Mouse (Mus musculus) limb, embryonic 10.5 days (tissue): ENCODE results near the gene Crnn. TPM values are rescaled to one million over a fixed set of nuclear protein-coding genes. Genes with fewer than 3 reads are reported as not detected.
A peak's percentile ranks its signal among the peaks of the same experiment; 100 is the strongest.

Experiments used
- DNase-seq: peaks from one replicate; pipeline ENCODE4 v3.0.0-alpha.2; 2017; ENCODE audit warnings: low spot score
- H3K27ac ChIP-seq: fragments of 300-500 bp; sonication (generic); 2 replicates; pipeline ENCODE4 v1.5.1; 2016; ENCODE audit warnings: mild to moderate bottlenecking
- H3K27me3 ChIP-seq: fragments of 300-500 bp; sonication (generic); 2 replicates; pipeline ENCODE4 v1.6.1; 2016; ENCODE audit warnings: low read depth, mild to moderate bottlenecking; ENCODE audit not compliant: poor library complexity, severe bottlenecking
- H3K36me3 ChIP-seq: fragments of 300-500 bp; sonication (generic); 2 replicates; pipeline ENCODE4 v1.6.1; 2016; ENCODE audit warnings: mild to moderate bottlenecking, moderate library complexity
- H3K4me1 ChIP-seq: fragments of 300-500 bp; sonication (generic); 2 replicates; pipeline ENCODE4 v1.6.1; 2016
- H3K4me3 ChIP-seq: fragments of 300-500 bp; sonication (generic); 2 replicates; pipeline ENCODE4 v1.5.1; 2016; ENCODE audit warnings: mild to moderate bottlenecking, moderate library complexity
- H3K9me3 ChIP-seq: fragments of 300-500 bp; sonication (generic); replicated peaks from 2 replicates; pipeline ENCODE4 v1.6.1; 2016; ENCODE audit warnings: mild to moderate bottlenecking
- WGBS: fragments of 180-500 bp; shearing (Covaris S2); methylation state at CpG from one replicate; pipeline ENCODE4 v1.1.7; 2016; 5-methylcytosine and 5-hydroxymethylcytosine counted together
- polyA plus RNA-seq: library from polyadenylated mRNA; unstranded; fragments of >200 nt; fragmentation: Nextera tagmentation; extraction: Ambion mirVana; gene quantifications from 2 replicates; pipeline ENCODE4 v1.2.1, GENCODE M21; 2016

Gene Crnn
- not detected in 2 replicates for polyA plus RNA-seq

GRCm38 (mm10) chr3:93144510-93145051 lies at the start of gene Crnn:
Crnn (plus strand) TSS chr3:93144787.
- no peak within 1 kb of the TSS for H3K27ac ChIP-seq
- H3K27me3 ChIP-seq: no peaks in the 10 kb centered on the region
- no peaks in the 10 kb centered on the region for H3K9me3 ChIP-seq
- no peaks in the 10 kb centered on the region for H3K36me3 ChIP-seq
- 54% methylated on average over 1 of the region's 1 CpGs for WGBS
- no peaks in the 10 kb centered on the region for H3K4me1 ChIP-seq
- no peak within 1 kb of the TSS for H3K4me3 ChIP-seq
- no peak for DNase-seq

- Histone ChIP-seq H3K27me3 (no peaks in the 10 kb centered on the region), H3K27ac (no peak overlapping the region), H3K36me3 (no peaks in the 10 kb centered on the region), H3K4me1 (no peaks in the 10 kb centered on the region), H3K9me3 (no peaks in the 10 kb centered on the region), H3K4me3 (no peak overlapping the region)
- 74% methylated on average over 2 of the region's 2 CpGs for WGBS
- no peak for DNase-seq
Observed at GRCm38 (mm10) chr3:93096447-93096846, 48.1 kb upstream of the Crnn start.

DNA sequence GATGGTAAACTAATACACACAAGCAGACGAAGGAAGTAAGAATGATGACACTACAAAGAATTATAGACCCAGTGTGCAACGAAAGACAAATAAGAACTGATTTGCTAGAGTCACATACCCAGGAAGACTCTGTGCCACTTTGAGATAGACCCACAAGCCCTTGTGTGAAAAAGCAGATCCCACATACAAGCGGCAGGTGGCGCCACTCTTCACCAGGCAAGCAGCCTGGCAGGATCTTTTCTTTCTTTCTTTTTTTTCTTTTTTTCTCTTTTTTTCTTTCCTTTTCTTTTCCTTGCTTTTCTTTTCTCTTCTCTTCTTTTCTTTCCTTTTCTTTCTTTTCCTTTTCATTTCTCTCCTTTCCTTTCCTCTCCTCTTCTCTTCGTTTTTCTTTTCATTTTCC lies 32.9 kb upstream of the Crnn start:
- Histone ChIP-seq H3K27ac (no peak overlapping the region), H3K9me3 (no peaks in the 10 kb centered on the region), H3K27me3 (no peaks in the 10 kb centered on the region), H3K4me3 (no peak overlapping the region), H3K36me3 (no peaks in the 10 kb centered on the region), H3K4me1 (no peaks in the 10 kb centered on the region)
- DNase-seq: no peak
- 42% methylated on average over 5 of the region's 5 CpGs for WGBS

- Histone ChIP-seq H3K27me3 (no peaks in the 10 kb centered on the region), H3K4me1 (no peaks in the 10 kb centered on the region), H3K4me3 (no peak overlapping the region), H3K36me3 (no peaks in the 10 kb centered on the region), H3K9me3 (no peaks in the 10 kb centered on the region), H3K27ac (no peak overlapping the region)
- WGBS: 5% methylated on average over 2 of the region's 2 CpGs
- DNase-seq: peak; percentile 42
Observed at GRCm38 (mm10) chr3:93114481-93114880, 30.1 kb upstream of the Crnn start.

DNA sequence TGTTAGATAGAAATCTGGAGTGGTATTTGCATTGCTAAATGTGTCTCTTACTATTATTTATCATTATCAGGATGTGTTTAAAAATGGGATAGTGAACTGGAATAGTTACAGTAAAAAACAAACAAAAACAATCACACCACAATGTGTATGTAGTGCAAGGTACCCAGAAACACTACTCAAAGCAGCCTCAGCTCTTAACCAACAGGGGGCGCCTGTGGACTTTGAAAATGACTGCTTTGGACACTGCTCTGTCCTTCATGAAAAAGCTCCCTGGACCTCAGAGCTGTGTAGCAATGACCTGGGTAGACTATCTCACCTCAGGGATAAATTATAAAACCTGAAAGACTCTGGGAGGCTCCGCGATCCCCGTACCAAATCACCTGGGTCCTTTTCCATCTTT lies 25.5 kb upstream of the Crnn start:
- no peak overlapping the region for H3K4me3 ChIP-seq
- no peaks in the 10 kb centered on the region for H3K4me1 ChIP-seq
- WGBS: 35% methylated on average over 4 of the region's 4 CpGs
- H3K9me3 ChIP-seq: no peaks in the 10 kb centered on the region
- H3K36me3 ChIP-seq: no peaks in the 10 kb centered on the region
- H3K27me3 ChIP-seq: no peaks in the 10 kb centered on the region
- H3K27ac ChIP-seq: no peak overlapping the region
- DNase-seq: no peak

DNA sequence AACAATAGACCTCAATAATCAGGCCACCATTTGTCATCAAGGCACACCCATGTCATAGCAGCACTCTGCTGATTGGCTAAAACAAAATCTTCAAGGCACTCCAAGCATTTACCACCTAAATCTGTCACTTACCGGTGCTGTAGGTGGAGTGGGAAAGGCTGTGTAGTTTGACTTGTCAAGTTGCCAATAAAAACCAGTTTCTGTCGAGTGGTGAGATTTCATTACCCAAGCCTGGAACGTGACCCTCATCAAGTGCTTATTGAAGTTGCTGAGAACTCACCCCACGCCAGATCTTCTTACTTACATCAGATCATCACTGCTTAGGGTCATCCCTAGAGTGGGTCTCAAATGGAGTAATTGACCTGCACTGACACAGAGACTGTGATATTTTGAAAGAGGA lies 16.5 kb upstream of the Crnn start:
- DNase-seq: no peak
- H3K27me3 ChIP-seq: no peaks in the 10 kb centered on the region
- 42% methylated on average over 4 of the region's 4 CpGs for WGBS
- H3K36me3 ChIP-seq: no peaks in the 10 kb centered on the region
- no peak overlapping the region for H3K4me3 ChIP-seq
- no peaks in the 10 kb centered on the region for H3K4me1 ChIP-seq
- no peaks in the 10 kb centered on the region for H3K9me3 ChIP-seq
- no peak overlapping the region for H3K27ac ChIP-seq

DNA sequence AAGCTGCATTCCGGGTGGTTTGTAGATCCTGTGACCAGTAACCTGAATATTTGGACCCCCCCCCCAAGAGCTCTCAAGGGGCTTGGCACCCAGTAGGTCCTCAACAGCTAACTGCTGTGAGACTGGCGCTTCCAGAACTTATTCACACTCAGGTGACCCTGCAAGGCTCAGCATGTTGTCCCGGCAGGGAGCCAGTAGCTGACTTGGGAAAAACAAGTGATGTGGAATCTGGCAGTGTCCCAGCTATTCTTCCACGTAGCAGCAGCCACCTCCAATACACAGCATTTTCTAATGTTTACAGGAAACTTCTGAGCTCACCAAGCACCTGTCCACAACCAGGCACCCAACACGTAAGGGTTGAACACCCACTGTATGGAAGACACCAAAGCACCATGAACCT lies 15.5 kb upstream of the Crnn start:
- H3K27ac ChIP-seq: no peak overlapping the region
- WGBS: 62% methylated on average over 5 of the region's 5 CpGs

GRCm38 (mm10) chr3:93130460-93130859 lies 14.1 kb upstream of the Crnn start:
- DNase-seq: peak; percentile 49
- H3K36me3 ChIP-seq: no peaks in the 10 kb centered on the region
- H3K4me3 ChIP-seq: no peak overlapping the region
- no peaks in the 10 kb centered on the region for H3K27me3 ChIP-seq
- H3K9me3 ChIP-seq: no peaks in the 10 kb centered on the region
- WGBS: 14% methylated on average over 3 of the region's 3 CpGs
- H3K4me1 ChIP-seq: no peaks in the 10 kb centered on the region
- no peak overlapping the region for H3K27ac ChIP-seq

More for the DNA sequence above, 15.5 kb upstream of the Crnn start:
- DNase-seq: no peak
- H3K4me1 ChIP-seq: no peaks in the 10 kb centered on the region
- no peaks in the 10 kb centered on the region for H3K36me3 ChIP-seq
- H3K27me3 ChIP-seq: no peaks in the 10 kb centered on the region
- H3K4me3 ChIP-seq: no peak overlapping the region
- no peaks in the 10 kb centered on the region for H3K9me3 ChIP-seq

DNA sequence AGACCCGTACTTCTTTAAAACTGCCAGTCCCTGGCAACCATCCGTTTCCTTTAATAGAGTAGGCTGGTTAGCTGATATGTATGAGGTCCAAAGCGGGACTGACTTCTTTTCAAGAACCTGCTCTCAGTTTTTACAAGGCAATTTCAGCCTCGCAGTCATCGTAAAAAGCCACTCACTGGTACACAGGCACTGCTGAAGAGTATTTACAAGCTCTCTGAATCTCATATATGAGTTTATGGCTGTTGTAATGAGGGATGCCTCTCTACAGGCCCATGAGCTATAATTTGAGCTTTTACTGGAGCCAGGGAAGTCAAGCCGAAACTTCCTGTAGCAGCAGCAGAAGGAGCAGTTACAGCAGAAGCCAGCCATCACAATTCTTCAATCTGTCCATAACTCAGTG lies 17.9 kb downstream of the Crnn start:
- no peak overlapping the region for H3K4me3 ChIP-seq
- H3K9me3 ChIP-seq: no peaks in the 10 kb centered on the region
- no peaks in the 10 kb centered on the region for H3K36me3 ChIP-seq
- no peak for DNase-seq
- H3K27ac ChIP-seq: no peak overlapping the region
- H3K27me3 ChIP-seq: no peaks in the 10 kb centered on the region
- 44% methylated on average over 6 of the region's 6 CpGs for WGBS
- H3K4me1 ChIP-seq: peaks cover 6% of the 10 kb centered on the region

DNA sequence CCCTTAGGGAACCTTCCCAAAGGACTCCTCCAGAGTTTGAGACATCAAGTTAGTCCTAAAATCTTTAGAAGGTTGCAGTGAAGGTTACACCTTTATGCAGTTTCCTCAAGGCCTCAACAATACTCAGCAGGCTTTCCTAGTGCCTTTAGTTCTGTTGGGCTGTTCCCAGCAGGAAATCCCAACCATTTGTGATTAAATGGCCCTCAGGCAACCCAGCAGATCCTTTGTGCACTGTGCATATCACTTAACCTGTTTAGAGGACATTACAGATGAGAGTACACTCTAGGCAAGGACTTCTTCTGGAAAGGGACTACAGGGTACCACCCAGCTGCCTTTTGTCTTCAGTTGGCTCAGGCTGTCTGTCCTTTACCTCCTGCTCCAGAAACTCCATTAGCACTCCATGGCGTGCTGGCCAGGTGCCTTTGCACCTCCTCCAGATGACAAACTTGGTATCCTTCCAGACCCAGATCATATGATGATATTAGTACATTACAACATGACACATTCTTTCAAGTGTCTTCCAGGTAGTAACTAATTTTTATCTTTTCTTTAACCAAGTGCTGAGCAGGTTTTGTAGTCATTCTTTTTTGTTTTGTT lies 18.5 kb downstream of the Crnn start:
- H3K36me3 ChIP-seq: no peaks in the 10 kb centered on the region
- WGBS: 52% methylated on average over 1 of the region's 1 CpGs
- no peaks in the 10 kb centered on the region for H3K9me3 ChIP-seq
- no peaks in the 10 kb centered on the region for H3K27me3 ChIP-seq
- H3K4me3 ChIP-seq: no peak overlapping the region
- H3K4me1 ChIP-seq: peaks cover 6% of the 10 kb centered on the region
- H3K27ac ChIP-seq: no peak overlapping the region
- no peak for DNase-seq

DNA sequence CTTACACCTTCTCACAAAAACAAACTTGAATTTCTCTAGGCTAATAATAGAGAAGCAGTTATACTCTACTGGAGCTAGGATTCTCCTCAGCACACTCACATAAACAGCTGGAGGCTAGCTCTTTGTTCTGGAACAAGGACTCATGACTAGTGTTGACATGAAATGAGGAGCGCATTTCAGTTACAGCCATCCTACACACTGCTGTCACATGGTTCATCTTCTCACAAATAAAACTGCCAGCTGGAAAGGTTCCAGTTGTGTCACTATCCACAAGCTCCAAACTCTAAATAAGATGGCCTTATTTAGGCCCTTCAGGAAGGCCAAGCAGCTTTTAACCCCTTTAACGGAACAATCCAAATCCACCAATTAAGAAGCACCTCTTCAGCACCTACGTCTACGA lies 36.3 kb downstream of the Crnn start:
- Histone ChIP-seq H3K9me3 (no peaks in the 10 kb centered on the region), H3K36me3 (no peaks in the 10 kb centered on the region), H3K27ac (no peak overlapping the region), H3K27me3 (no peaks in the 10 kb centered on the region), H3K4me1 (no peaks in the 10 kb centered on the region), H3K4me3 (no peak overlapping the region)
- DNase-seq: no peak
- 90% methylated on average over 4 of the region's 4 CpGs for WGBS

DNA sequence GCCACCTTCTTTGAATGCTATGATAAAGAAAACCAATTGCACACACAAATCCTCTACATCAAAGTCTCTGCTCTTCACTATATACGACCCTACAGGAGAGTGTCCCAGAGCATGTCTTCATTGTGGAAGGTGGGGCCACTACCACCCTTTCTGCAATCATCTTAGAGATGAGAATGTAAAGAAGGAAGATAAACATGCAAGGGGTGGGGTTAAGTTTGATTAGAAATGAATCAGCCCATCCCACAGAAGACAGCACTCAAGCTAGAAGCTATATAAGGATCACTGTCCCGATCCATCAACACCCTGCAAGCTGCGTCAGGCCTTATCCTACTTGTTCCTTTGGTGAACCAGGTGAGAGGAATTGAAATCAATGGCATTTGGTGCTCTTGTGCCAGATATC lies 52.4 kb downstream of the Crnn start, which contains the start of gene Flg2:
TSS of gene Flg2 (plus strand) at position 301 of the 400 bp plus-strand sequence.
- no peak for DNase-seq
- WGBS: 90% methylated on average over 3 of the region's 3 CpGs
- no peaks in the 10 kb centered on the region for H3K27me3 ChIP-seq
- H3K9me3 ChIP-seq: no peaks in the 10 kb centered on the region; the same call in 1 of the 2 replicates
- H3K36me3 ChIP-seq: no peaks in the 10 kb centered on the region
- H3K27ac ChIP-seq: no peak within 1 kb of the TSS
- H3K4me1 ChIP-seq: no peaks in the 10 kb centered on the region
- H3K4me3 ChIP-seq: no peak within 1 kb of the TSS
